Mouse (Mus musculus) neural tube, embryonic 15.5 days (tissue): ENCODE results near the gene AU018091. TPM values are rescaled to one million over a fixed set of nuclear protein-coding genes. Genes with fewer than 3 reads are reported as not detected.

Experiments used
- microRNA counts: library from miRNA; unstranded; fragments of <30 nt; microRNA quantifications from one replicate; lab custom pipeline; 2016
- microRNA-seq: library from miRNA; unstranded; fragments of <30 nt; microRNA quantifications from one replicate; pipeline ENCODE4, GENCODE M21; 2017
- polyA plus RNA-seq: library from polyadenylated mRNA; unstranded; fragments of >200 nt; fragmentation: Nextera tagmentation; extraction: Ambion mirVana; gene quantifications from 2 replicates; pipeline ENCODE4 v1.2.1, GENCODE M21; 2015

Gene AU018091
- polyA plus RNA-seq, 1 experiment from 2014 or later, result not detected

MicroRNAs within 50 kb of the gene (microRNA counts, 519-probe panel; counts per million panel counts)
- microRNA mmu-miR-290-3p (lab: Ali Mortazavi, UCI), result 2,045 counts per million, percentile 45 among the panel's probes with 10 or more counts
- microRNA mmu-miR-290-5p (lab: Ali Mortazavi, UCI), result 1,690 counts per million, percentile 25 among the panel's probes with 10 or more counts
- 2,058 counts per million, percentile 45 among the panel's probes with 10 or more counts for microRNA mmu-miR-291a-3p (lab: Ali Mortazavi, UCI)
- not detected for microRNA mmu-miR-291a-5p (lab: Ali Mortazavi, UCI)
- not detected for microRNA mmu-miR-292-5p (lab: Ali Mortazavi, UCI)

Small RNA genes within 50 kb of the gene (microRNA-seq; reads per million reads assigned to microRNA genes)
- not detected for gene Mir290a
- gene Mir290b, result not detected
- gene Mir291a, result 0.69 reads per million
- not detected for gene Mir292
- not detected for gene Mir292b

Other genes with a start within 250 kb of the AU018091 start
- gene Nlrp12, start 80.5 kb upstream of the AU018091 start, polyA plus RNA-seq, result not detected in 2 replicates
- 43.9 and 58.7 TPM in 2 replicates for gene Myadm, start 119.9 kb upstream of the AU018091 start, polyA plus RNA-seq
- gene Prkcg, start 120.0 kb upstream of the AU018091 start, polyA plus RNA-seq, result 1.3 and 1.4 TPM in 2 replicates
- gene Cacng7, start 163.8 kb upstream of the AU018091 start, polyA plus RNA-seq, result 3.4 and 4.1 TPM in 2 replicates
- 11.0 and 11.2 TPM in 2 replicates for gene Cacng8, start 221.5 kb upstream of the AU018091 start, polyA plus RNA-seq